Mouse (Mus musculus): ENCODE measurements around the gene Itgal. TPM values are rescaled to one million over a fixed set of nuclear protein-coding genes. Genes with fewer than 3 reads are reported as not detected.
"Not testable (repeated sequence)": the region's sequence is repeated elsewhere in the genome, so short reads cannot be mapped to it uniquely, and the experiment has no call there.

Gene Itgal
- polyA plus RNA-seq (2012; fragmentation: generic; extraction: Trizol) = 0.07 TPM
- long read RNA-seq, experiment 1 = 0 reads
- long read RNA-seq, experiment 2 = 0 reads

DNA sequence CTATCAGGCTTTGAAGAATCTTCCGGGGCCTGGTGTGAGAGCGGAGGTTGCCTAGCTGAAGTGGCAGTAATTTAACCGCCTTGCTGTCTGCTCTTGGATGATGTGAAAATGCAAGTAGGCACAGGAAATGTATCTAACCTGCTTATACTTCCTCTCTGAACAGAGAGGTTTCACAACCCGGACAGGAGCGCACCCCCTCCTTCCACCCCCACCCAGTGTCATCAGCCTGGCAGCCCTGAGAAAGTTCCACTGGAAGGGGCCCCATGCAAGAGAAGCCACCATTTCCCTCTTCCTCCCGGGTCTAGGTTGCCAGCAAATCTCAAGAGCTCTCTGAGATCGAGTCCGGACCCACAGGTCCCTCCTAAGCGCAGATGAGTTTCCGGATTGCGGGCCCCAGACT lies at the start of gene Itgal:
TSS of gene Itgal (plus strand) at position 163 of the 400 bp plus-strand sequence.
- Histone ChIP-seq H3K4me3 (ENCODE audit: insufficient read depth, poor library complexity, severe bottlenecking) (no peak within 1 kb of the TSS), H3K79me2 (ENCODE audit: control insufficient read depth, insufficient read depth) (no peaks in the 10 kb centered on the region), H3K79me3 (ENCODE audit: low read depth) (no peaks in the 10 kb centered on the region), H3K27me3 (ENCODE audit: control insufficient read depth, insufficient read depth, insufficient read length) (peaks cover 37% of the 10 kb centered on the region), H3ac (ENCODE audit: control insufficient read depth, insufficient read length, low read depth) (no peak within 1 kb of the TSS), H3K36me3 (ENCODE audit: control insufficient read depth, insufficient read depth) (no peaks in the 10 kb centered on the region)
- TF ChIP-seq CEBPB (IDR thresholded peaks at IDR 0.05; ENCODE audit: low read depth) (no peak), CTCF (IDR thresholded peaks at IDR 0.05; ENCODE audit: control insufficient read depth, insufficient read depth, insufficient read length) (no peak), MAX (IDR thresholded peaks at IDR 0.05) (no peak), MYOD1 (IDR thresholded peaks at IDR 0.05; ENCODE audit: control insufficient read depth, insufficient read length, low read depth) (no peak), FOSL1 (IDR thresholded peaks at IDR 0.05; ENCODE audit: insufficient read depth, low read length, poor library complexity, severe bottlenecking) (no peak), MYOG (IDR thresholded peaks at IDR 0.05; ENCODE audit: control insufficient read depth, extremely low read depth, insufficient read length) (no peak), USF1 (IDR thresholded peaks at IDR 0.05; ENCODE audit: low read depth) (no peak)

DNA sequence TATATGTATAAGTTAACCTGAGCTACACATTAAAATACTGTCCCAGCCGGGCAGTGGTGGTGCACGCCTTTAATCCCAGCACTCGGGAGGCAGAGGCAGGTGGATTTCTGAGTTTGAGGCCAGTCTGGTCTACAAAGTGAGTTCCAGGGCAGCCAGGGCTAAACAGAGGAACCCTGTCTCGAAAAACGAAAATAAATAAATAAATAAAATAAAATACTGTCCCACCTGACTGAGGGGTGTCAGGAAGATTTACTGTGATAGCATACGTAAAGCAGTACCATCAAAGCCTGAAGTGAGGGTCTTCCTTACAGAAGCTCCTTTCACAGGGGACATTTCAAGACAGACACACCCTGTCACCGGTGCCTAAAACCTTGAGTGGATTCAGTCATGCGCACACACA lies 45.5 kb upstream of the Itgal start:
- not testable (repeated sequence) for H3K4me3 ChIP-seq (ENCODE audit: insufficient read depth, poor library complexity, severe bottlenecking); H3K27me3 ChIP-seq (ENCODE audit: control insufficient read depth, insufficient read depth, insufficient read length); H3K36me3 ChIP-seq (ENCODE audit: control insufficient read depth, insufficient read depth); H3K79me3 ChIP-seq (ENCODE audit: low read depth); H3ac ChIP-seq (ENCODE audit: control insufficient read depth, insufficient read length, low read depth)
- peaks cover 12% of the 10 kb centered on the region for H3K79me2 ChIP-seq (ENCODE audit: control insufficient read depth, insufficient read depth)

DNA sequence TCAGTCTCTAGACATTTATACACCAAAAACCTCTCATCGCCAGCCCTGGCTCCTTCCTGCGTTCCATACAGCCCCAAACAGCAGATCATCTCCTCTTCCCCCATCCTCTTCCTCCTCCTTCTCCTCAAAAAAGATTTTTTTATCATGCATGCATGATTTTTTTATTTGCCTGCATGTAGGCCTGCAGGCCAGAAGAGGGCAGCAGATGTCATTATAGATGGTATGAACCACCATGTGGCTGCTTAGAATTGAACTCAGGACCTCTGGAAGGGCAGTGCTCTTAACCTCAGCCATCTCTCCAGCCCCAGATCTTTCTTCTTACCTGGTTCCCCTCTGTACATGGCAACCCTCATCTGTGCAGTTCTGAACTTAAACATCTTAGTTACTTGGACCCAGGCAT lies 43.6 kb upstream of the Itgal start:
- TF ChIP-seq CTCF (IDR thresholded peaks at IDR 0.05; ENCODE audit: control insufficient read depth, insufficient read depth, insufficient read length) (no peak), CEBPB (IDR thresholded peaks at IDR 0.05; ENCODE audit: low read depth) (no peak), FOSL1 (IDR thresholded peaks at IDR 0.05; ENCODE audit: insufficient read depth, low read length, poor library complexity, severe bottlenecking) (no peak), MAX (IDR thresholded peaks at IDR 0.05) (no peak), MYOD1 (IDR thresholded peaks at IDR 0.05; ENCODE audit: control insufficient read depth, insufficient read length, low read depth) (no peak), USF1 (IDR thresholded peaks at IDR 0.05; ENCODE audit: low read depth) (no peak)
- Histone ChIP-seq H3K79me2 (ENCODE audit: control insufficient read depth, insufficient read depth) (no peaks in the 10 kb centered on the region), H3K4me3 (ENCODE audit: insufficient read depth, poor library complexity, severe bottlenecking) (no peak overlapping the region), H3ac (ENCODE audit: control insufficient read depth, insufficient read length, low read depth) (no peak overlapping the region), H3K36me3 (ENCODE audit: control insufficient read depth, insufficient read depth) (peaks cover 13% of the 10 kb centered on the region), H3K27me3 (ENCODE audit: control insufficient read depth, insufficient read depth, insufficient read length) (no peaks in the 10 kb centered on the region), H3K79me3 (ENCODE audit: low read depth) (no peaks in the 10 kb centered on the region)

DNA sequence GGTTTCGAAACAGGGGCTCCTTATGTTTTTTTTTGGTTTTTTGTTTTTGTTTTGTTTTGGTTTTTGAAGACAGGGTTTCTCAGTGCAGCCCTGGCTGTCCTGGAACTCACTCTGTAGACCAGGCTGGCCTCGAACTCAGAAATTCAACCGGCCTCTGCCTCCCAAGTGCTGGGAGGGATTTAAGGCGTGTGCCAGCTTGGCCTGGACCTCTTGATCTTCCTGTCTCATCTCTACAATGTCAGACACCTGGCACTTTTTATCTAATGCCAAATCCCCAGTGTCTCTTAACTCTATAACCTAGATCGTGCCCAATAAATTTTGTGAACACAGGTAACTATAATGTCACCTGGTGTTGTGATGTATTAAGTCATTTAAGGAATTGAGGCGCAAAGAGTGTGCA lies 42.7 kb upstream of the Itgal start:
- Histone ChIP-seq H3K27me3 (ENCODE audit: control insufficient read depth, insufficient read depth, insufficient read length) (no peaks in the 10 kb centered on the region), H3K79me2 (ENCODE audit: control insufficient read depth, insufficient read depth) (no peaks in the 10 kb centered on the region), H3K79me3 (ENCODE audit: low read depth) (no peaks in the 10 kb centered on the region), H3ac (ENCODE audit: control insufficient read depth, insufficient read length, low read depth) (no peak overlapping the region), H3K36me3 (ENCODE audit: control insufficient read depth, insufficient read depth) (peaks cover 13% of the 10 kb centered on the region), H3K4me3 (ENCODE audit: insufficient read depth, poor library complexity, severe bottlenecking) (no peak overlapping the region)
- no peak for TF ChIP-seq MYOG (IDR thresholded peaks at IDR 0.05; ENCODE audit: control insufficient read depth, extremely low read depth, insufficient read length)
- TF ChIP-seq CEBPB (IDR thresholded peaks at IDR 0.05; ENCODE audit: low read depth) = no peak
- no peak for TF ChIP-seq MAX (IDR thresholded peaks at IDR 0.05)
- no peak for TF ChIP-seq CTCF (IDR thresholded peaks at IDR 0.05; ENCODE audit: control insufficient read depth, insufficient read depth, insufficient read length)
- no peak for TF ChIP-seq MYOD1 (IDR thresholded peaks at IDR 0.05; ENCODE audit: control insufficient read depth, insufficient read length, low read depth)
- no peak for TF ChIP-seq USF1 (IDR thresholded peaks at IDR 0.05; ENCODE audit: low read depth)
- no peak for TF ChIP-seq FOSL1 (IDR thresholded peaks at IDR 0.05; ENCODE audit: insufficient read depth, low read length, poor library complexity, severe bottlenecking)

DNA sequence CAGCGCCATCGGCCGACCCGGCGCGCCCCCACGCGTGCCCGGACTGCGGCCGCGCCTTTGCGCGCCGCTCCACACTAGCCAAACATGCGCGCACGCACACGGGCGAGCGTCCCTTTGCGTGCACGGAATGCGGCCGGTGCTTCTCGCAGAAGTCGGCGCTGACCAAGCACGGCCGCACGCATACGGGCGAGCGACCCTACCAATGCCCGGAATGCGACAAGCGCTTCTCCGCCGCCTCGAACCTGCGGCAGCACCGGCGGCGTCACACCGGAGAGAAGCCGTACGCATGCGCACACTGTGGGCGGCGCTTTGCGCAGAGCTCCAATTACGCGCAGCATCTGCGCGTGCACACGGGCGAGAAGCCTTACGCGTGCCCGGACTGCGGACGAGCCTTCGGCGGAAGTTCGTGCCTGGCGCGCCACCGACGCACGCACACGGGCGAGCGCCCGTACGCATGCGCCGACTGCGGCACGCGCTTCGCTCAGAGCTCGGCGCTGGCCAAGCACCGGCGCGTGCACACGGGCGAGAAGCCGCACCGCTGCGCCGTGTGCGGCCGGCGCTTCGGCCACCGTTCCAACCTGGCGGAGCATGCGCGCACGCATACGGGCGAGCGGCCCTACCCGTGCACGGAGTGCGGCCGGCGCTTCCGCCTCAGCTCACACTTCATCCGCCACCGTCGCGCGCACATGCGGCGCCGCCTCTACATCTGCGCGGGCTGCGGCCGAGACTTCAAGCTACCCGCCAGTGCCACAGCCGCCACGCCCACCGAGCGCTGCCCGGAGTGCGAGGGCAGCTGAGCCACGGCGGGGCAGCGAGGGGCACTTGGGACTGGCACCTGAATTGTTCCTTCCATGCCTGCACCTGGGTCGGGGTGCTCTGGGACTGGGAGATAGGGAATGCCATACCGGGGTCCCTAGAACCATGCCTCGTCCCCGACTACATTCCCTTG lies 42.0 kb upstream of the Itgal start:
- TF ChIP-seq MYOG (IDR thresholded peaks at IDR 0.05; ENCODE audit: control insufficient read depth, extremely low read depth, insufficient read length) = peak; percentile 16
- no peak for TF ChIP-seq USF1 (IDR thresholded peaks at IDR 0.05; ENCODE audit: low read depth)
- TF ChIP-seq MAX (IDR thresholded peaks at IDR 0.05) = peak; percentile 91
- Histone ChIP-seq H3K4me3 (ENCODE audit: insufficient read depth, poor library complexity, severe bottlenecking) (peak overlapping the region; percentile 23), H3K27me3 (ENCODE audit: control insufficient read depth, insufficient read depth, insufficient read length) (no peaks in the 10 kb centered on the region), H3K36me3 (ENCODE audit: control insufficient read depth, insufficient read depth) (peaks cover 13% of the 10 kb centered on the region), H3K79me2 (ENCODE audit: control insufficient read depth, insufficient read depth) (peaks cover 6% of the 10 kb centered on the region), H3ac (ENCODE audit: control insufficient read depth, insufficient read length, low read depth) (peak overlapping the region; percentile 64), H3K79me3 (ENCODE audit: low read depth) (no peaks in the 10 kb centered on the region)

DNA sequence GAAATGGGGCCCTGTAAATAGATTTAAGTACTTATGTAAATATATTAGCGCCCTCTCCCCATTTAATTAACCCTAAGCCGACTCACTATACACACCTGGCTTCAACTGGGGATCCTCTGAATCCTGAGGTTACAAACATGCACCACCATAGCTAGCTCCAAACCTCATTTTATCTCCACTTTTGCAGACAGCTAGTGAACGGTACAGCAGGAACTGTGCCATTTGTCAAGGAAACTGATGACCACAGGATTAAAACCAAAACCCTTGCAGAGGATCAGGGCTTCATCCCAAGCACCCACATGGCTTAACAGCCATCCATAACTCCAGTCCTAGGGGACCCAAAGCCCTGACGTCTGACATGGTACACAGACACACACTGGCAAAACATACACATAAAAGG lies 41.1 kb upstream of the Itgal start:
- no peak overlapping the region for H3K4me3 ChIP-seq (ENCODE audit: insufficient read depth, poor library complexity, severe bottlenecking)
- H3ac ChIP-seq (ENCODE audit: control insufficient read depth, insufficient read length, low read depth) = no peak overlapping the region
- no peaks in the 10 kb centered on the region for H3K27me3 ChIP-seq (ENCODE audit: control insufficient read depth, insufficient read depth, insufficient read length)

More for the DNA sequence above, 41.1 kb upstream of the Itgal start:
- Histone ChIP-seq H3K79me3 (ENCODE audit: low read depth) (peaks cover 2% of the 10 kb centered on the region), H3K36me3 (ENCODE audit: control insufficient read depth, insufficient read depth) (peaks cover 13% of the 10 kb centered on the region), H3K79me2 (ENCODE audit: control insufficient read depth, insufficient read depth) (peaks cover 14% of the 10 kb centered on the region)
- TF ChIP-seq MYOD1 (IDR thresholded peaks at IDR 0.05; ENCODE audit: control insufficient read depth, insufficient read length, low read depth) = no peak

All from C2C12 (cell line).